Mouse (Mus musculus) common myeloid progenitor, adult 5-6 weeks (primary cell): ENCODE results near the gene Trpd52l3. TPM values are rescaled to one million over a fixed set of nuclear protein-coding genes. Genes with fewer than 3 reads are reported as not detected.

ENCODE experiments used
- ATAC-seq: replicated peaks from 2 replicates; pipeline ENCODE4 v1.8.0; 2016; ENCODE audit warnings: low read depth, mild to moderate bottlenecking, moderate TSS enrichment, inconsistent platforms; ENCODE audit not compliant: poor library complexity, severe bottlenecking
- total RNA-seq: library from RNA; stranded (forward); fragments of 200-1000, 187-1606 nt; gene quantifications from 2 replicates; pipeline ENCODE4 v1.2.3, GENCODE M21; 2017

Trpd52l3 gene
- total RNA-seq, 1 experiment from 2014 or later, result not detected

DNA sequence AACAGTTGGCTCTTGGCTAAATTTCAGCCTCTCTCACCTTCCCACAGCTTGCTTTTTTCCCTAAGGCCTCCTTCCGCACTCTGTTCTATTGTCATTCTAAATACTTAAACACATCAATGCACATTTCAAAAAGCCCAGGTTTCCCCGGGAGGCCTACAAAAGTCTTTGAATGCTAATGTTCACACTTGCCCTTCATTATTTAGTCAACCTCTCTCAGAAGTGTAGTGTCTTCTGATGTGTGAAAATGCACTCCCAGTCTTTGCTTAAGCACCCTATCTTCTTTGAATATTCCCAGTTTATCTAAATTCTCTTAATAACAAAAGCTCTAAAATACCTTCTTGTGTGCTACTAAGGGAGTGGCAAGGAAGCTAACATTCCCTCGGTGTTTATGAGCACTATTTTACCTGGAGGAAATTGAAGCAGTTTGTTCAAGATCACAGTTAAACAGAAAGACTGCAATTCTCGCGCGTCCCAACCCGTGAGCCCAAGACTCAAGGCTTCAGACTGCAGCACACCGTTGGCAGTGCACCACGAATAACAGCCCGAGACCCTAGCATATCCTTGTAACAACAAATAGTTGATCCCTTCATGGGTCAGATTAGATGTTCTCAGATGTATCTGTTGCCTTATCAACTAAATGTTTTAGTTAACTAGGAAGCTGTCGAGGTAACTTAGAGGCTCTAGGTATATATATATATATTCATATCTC, 25.6 kb downstream of the Trpd52l3 start:
- no peak for ATAC-seq

DNA sequence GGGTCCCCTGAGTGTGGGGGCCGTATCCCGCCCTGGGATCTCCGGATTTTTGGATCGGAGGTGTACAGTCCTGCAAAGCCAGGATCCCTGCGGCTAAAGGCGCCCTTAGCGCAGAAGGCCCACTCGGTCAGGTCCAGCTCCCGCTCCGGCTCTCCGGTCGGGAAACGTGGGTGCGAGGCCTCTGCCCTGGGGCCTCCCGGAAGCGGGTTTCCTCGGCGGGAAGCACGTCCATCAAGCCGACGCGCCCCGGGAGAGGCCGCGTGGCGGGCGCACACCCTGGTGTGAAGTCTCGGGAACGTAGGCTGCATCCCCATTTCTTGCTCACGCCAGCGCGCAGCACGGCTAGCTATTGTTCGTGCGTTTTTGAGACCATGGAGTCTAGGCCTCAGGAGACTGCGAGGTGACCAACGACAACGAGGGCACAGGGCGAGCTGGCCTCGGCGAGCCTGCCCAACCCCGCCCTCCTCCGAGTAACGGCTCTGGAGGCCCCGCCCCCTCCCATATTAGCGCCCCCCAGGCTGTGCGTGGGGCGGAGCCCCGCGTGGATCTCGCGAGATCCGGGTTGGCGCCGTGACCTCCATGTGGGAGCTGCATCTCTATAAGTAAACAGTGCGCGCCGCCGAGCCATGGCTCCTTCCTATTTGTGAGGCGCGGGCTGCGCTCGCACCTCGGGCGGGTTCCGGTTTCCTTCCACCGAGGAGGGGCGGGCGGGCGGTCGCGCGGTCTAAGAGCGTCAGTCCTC, 26.5 kb downstream of the Trpd52l3 start, which contains the start of gene Uhrf2:
TSS of gene Uhrf2 (plus strand) at position 620 of the 742 bp plus-strand sequence.
- peak; percentile 96 for ATAC-seq

DNA sequence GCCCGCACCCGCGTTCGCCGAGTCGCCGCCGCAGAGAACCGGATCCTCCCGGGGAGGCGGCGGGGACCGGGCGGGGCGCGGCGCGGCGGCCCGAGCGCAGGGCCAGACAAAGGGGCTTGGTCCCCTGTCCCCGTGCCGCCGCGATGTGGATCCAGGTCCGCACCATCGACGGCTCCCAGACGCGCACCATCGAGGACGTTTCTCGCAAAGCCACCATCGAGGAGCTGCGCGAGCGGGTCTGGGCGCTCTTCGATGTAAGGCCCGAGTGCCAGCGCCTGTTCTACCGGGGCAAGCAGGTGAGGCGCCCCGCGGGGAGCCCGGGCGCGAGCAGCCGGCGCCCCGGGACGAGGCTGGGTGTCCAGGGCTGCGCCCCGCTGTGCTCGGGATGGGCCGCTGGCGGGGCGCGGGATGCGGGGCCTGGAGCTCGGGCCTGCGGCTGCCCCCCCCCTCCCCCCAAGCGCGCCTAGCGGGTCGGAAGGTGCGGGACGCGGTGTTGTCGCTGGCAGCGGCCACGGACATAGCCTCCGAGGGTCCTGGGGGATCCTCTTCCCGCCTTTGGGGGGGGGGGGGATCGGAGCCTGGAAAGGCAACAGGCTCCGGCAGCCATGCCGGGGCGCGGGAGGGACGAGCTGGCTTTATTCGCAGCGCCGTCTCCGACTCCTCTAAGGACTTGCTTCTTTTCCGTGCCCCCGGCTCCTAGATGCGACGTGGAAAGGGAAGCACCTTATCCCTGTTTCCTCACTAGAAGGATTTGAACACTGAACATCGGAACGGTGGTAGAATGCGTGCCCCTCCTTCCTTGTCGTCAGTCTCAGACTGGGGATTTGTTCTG, 27.3 kb downstream of the Trpd52l3 start:
- no peak; the same call in 1 of the 2 replicates for ATAC-seq

DNA sequence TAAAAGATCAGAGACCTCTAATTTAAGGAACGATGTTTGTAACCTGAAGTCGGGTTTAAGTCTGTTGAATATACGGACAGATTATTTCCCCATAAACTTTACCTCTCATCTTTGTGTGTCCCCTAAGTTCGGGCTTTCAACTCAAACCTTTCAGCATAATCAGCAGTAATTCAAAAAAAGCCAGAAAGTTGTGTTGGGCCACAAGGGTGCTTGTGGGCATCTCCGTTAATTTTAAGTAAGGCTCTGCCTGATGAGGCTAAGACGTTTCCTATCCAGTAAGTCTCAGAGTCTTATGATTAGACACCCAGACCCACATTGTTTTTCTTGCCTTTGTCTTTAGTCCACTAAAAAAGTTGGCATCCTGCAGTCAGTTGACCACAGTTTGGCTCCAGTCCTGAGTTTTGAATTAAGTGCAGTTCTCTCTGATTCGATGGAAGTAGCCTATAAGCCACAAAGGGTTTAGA, 27.9 kb downstream of the Trpd52l3 start:
- no peak for ATAC-seq

DNA sequence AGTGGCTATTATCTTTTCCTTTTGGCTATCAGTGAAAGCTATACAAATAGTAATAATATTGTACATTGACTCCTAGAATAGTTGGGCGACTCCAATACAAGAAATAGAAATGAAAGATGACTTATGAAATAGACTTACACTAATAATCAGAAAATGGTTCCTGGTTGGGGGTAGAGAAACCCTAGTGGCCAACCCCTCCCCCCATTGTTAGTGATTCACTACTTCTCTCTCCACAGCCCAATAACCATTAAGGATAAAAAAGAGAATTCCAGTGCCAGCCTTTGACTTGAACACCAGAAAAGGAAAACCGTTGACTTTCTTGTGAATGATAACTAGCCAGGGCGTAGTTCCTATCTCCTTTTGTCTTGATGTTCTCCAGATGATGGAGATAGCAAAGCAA, 28.6 kb downstream of the Trpd52l3 start:
- ATAC-seq, result no peak

DNA sequence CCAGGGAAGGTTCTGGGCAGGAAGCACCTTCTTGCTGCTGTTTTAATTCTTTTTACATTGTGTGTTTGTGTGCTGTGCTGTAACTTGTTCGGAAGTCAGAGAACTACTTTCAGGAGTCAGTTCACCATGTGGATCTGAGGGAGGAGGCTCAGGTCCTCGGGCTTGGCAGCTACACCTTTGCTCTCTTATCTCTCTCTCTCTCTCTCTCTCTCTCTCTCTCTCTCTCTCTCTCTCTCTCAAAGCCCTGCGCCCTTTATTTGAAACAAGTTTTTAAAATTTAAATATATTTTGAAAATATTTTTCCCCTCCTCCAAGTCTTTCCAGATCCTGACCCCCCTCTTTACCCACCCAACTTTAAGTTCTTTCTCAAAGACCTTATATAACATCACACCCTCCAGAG, 31.8 kb downstream of the Trpd52l3 start:
- ATAC-seq, result no peak

DNA sequence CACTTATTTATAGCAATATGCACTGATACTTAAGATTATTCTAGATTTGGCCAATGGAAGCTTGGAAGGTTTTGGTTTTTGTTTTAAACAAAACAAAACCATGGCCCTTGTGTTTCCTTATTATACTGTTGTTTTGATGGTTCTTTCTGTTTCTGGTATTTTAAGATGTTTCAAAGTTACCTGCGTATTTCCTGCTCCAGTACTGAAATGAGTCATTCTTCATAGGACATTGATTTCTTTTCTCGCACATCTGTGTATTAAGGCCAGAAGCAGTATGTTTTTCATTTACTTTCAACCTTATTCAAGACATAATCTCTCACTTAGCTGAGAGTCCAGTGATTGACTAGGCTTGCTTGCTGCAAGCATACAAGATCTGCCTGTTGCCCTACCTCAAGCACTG, 40.1 kb downstream of the Trpd52l3 start:
- ATAC-seq, result no peak

DNA sequence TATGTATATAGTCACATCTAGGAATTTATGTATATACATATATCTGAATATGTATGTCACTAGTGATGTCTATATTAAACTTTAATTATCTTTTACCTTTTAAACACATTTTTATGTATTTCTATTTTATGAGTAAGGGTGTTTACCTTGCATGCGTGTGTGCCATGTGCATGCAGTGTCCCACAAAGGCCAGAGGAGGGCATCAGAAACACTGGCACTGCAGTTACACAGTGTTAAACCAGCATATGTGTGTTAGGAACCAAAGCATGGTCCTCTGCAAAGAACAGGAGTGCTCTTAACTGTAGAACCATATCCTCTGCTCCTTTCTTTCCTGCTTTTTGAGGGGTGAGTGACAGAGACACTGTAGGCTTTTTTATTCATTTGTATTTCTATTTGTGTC, 41.0 kb downstream of the Trpd52l3 start:
- no peak for ATAC-seq

DNA sequence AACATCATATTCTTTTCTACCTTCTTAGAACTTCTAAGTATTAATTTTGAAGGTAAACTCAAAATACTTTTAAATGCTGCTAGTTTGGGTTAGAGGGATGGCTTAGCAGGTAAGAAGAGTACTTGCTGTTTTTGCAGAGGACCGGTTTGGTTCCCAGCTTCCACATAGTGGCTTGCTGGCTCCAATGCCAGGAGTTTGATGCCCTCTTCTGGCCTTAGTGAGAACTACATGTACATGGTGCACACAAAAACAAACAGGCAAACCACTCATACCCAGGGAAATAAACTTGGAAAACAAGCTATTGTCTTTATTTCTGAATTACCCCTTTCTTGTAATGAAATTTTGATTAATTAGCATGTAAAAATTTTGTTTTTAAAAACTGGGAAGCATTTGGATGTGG, 42.3 kb downstream of the Trpd52l3 start:
- no peak for ATAC-seq

DNA sequence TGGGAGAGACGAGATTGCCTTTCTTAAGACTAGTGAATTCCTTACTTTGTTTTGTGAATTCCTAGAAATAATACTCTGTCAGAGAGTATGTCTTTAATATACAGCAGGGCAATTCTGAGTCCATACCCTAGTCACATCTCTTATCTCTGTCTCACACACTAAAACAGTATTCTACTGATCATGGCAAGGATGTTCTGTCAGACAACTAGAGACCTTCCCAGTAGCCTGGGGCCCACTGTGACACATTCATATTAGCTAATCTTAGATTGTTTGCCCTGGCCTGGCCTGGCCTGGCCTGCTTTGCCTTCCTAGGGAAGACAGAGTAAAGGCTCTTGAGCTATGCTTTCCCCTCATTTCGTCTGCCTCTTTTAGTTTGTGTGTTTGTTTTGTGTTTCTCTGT, 47.0 kb downstream of the Trpd52l3 start:
- peak; percentile 69 for ATAC-seq

DNA sequence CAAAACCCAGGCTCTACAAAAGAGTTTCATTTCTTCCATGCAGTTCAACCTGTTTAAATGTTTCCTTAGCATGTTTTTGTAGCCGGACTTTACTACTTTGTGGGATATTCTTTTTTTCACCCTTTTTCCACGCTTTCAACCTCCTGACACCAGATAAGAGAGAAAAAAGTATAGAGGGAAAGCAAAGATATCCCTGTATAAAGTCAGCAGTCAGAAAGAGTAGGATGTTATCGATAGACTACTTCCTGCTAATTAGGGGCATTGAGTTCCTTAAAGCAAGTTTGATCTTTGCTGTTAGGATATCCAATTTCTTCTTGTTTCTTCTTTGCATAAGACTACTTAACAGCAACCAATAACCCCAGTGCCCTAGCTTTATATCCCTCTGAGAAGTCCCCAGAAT, 47.9 kb downstream of the Trpd52l3 start:
- no peak for ATAC-seq

DNA sequence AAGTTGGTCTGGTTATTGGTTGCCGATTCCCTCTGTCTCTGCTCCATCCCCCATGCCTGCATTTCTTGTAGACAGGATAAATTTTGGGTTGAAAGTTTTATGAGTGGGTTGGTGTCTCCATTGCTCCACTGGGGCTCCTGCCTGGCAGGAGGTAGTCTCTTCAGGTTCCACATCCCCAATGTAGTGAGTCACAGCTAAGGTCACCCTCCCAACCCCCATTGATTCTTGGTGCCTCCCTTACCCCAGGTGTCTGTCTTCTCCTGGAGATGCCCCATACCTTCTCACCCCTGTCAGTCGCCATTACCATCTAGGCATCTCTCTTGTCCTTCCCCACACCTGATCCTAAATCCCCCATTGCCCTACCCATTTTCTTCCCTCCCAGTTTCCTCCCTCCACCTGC, 50.6 kb downstream of the Trpd52l3 start:
- ATAC-seq, result no peak

Other genes starting within 250 kb of the Trpd52l3 start
- 13.4 and 22.4 TPM in 2 replicates for gene 9930021J03Rik, start 197.8 kb upstream of the Trpd52l3 start, total RNA-seq
- gene Ranbp6, start 190.8 kb upstream of the Trpd52l3 start, total RNA-seq, result 18.9 and 23.5 TPM in 2 replicates
- gene Il33, start 78.7 kb upstream of the Trpd52l3 start, total RNA-seq, result not detected in 2 replicates
- 95.0 and 109 TPM in 2 replicates for gene Uhrf2, start 26.7 kb downstream of the Trpd52l3 start, total RNA-seq
- gene Gldc, start 171.6 kb downstream of the Trpd52l3 start, total RNA-seq, result 0.18 TPM in 1 of 2 replicates, not detected in the other
- not detected in 2 replicates for gene Mbl2, start 229.2 kb downstream of the Trpd52l3 start, total RNA-seq